Mouse (Mus musculus) lung, embryonic 14.5 days (tissue): ENCODE results near the gene Tshz2. TPM values are rescaled to one million over a fixed set of nuclear protein-coding genes. Genes with fewer than 3 reads are reported as not detected.
A peak's percentile ranks its signal among the peaks of the same experiment; 100 is the strongest.

Source experiments
- ATAC-seq: fragments of 200-750 bp; cut with Nextera tagmentation; 2 replicates; pipeline ENCODE4 v1.8.0; 2017; ENCODE audit warnings: mild to moderate bottlenecking, moderate TSS enrichment, moderate library complexity; ENCODE audit not compliant: insufficient read depth
- DNase-seq: peaks from one replicate; pipeline ENCODE4 v3.0.0-alpha.2; 2015
- H3K27ac ChIP-seq: fragments of 300-500 bp; sonication (generic); 2 replicates; pipeline ENCODE4 v1.5.1; 2014; ENCODE audit warnings: low read depth, mild to moderate bottlenecking, moderate library complexity
- H3K27me3 ChIP-seq: fragments of 300-500 bp; sonication (generic); 2 replicates; pipeline ENCODE4 v1.6.1; 2014; ENCODE audit warnings: low read length, control low read depth; ENCODE audit not compliant: insufficient read depth
- H3K36me3 ChIP-seq: fragments of 300-500 bp; sonication (generic); 2 replicates; pipeline ENCODE4 v1.6.1; 2014; ENCODE audit warnings: control low read depth; ENCODE audit not compliant: insufficient read depth
- H3K4me1 ChIP-seq: fragments of 300-500 bp; sonication (generic); 2 replicates; pipeline ENCODE4 v1.6.1; 2014; ENCODE audit warnings: antibody characterized with exemption, control low read depth; ENCODE audit not compliant: insufficient read depth
- H3K4me2 ChIP-seq: fragments of 300-500 bp; sonication (generic); 2 replicates; pipeline ENCODE4 v1.6.1; 2014; ENCODE audit warnings: mild to moderate bottlenecking
- H3K4me3 ChIP-seq: fragments of 300-500 bp; sonication (generic); 2 replicates; pipeline ENCODE4 v1.5.1; 2014; ENCODE audit warnings: low read depth, low read length
- H3K9ac ChIP-seq: fragments of 300-500 bp; sonication (generic); 2 replicates; pipeline ENCODE4 v1.6.1; 2014
- H3K9me3 ChIP-seq: fragments of 300-500 bp; sonication (generic); 2 replicates; pipeline ENCODE4 v1.6.1; 2016; ENCODE audit warnings: low read depth, low read length, control low read depth
- CTCF ChIP-seq: IDR thresholded peaks from 2 replicates; pipeline ENCODE4 v1.5.1; 2016; ENCODE audit warnings: antibody characterized with exemption, low read depth
- WGBS: fragments of 180-500 bp; shearing (Covaris S2); extraction: QIAGEN DNeasy Blood & Tissue Kit; methylation state at CpG from one replicate; pipeline ENCODE4 v1.1.7; 2014; 5-methylcytosine and 5-hydroxymethylcytosine counted together
- polyA plus RNA-seq: library from polyadenylated mRNA; unstranded; fragments of >200 nt; fragmentation: Nextera tagmentation; extraction: Ambion mirVana; gene quantifications from 2 replicates; pipeline ENCODE4 v1.2.1, GENCODE M21; 2014

The Tshz2 gene
- polyA plus RNA-seq, 1 experiment from 2014 or later, result 8.9 TPM

DNA sequence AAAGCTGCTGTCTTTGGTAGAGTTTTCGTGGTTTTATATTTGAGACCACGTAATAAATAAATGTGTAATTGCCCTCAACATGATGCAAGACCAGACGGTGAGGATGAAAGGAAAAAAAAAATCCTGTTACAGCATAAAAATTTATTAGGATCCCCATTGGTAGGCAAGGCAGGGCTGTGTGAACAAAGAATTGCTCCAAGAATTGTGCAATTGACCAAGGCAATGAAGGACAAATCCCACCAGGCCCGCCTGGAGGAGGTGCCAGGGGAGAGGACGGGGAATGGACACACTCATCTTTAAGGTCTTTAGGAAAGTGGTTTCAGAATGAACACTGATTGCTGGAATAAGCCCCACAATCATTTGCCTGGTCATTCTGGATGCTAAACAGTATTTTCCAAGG, 154.6 kb downstream of the Tshz2 start:
- Histone ChIP-seq H3K4me1 (peaks cover 37% of the 10 kb centered on the region), H3K27me3 (no peaks in the 10 kb centered on the region), H3K4me2 (no peak overlapping the region), H3K9ac (no peak overlapping the region), H3K27ac (peak overlapping the region; percentile 0; the same call in 1 of the 2 replicates), H3K9me3 (no peaks in the 10 kb centered on the region), H3K4me3 (no peak overlapping the region), H3K36me3 (no peaks in the 10 kb centered on the region)
- WGBS, result 22% methylated on average over 5 of the region's 5 CpGs
- no peak for TF ChIP-seq CTCF
- ATAC-seq, result no peak
- peak; percentile 50 for DNase-seq

DNA sequence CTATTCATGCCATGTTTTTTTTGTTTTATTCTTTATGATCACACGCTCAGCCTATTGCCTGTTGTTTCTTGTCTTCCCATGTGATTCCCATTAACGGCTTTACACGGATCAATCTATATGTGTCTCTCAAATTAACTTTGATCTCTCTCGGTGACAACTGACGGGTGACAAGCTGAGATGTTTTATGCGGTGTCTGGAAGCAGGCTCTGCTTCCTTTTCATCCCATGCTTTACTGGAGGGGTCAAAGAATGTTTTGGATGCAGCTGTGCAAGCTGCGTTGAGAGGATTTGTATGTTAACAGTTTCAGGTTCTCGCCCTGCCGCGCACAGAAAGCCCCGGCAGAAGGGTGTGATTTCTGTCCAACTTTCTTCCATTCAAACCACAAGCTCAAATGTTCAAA, 155.1 kb downstream of the Tshz2 start:
- Histone ChIP-seq H3K4me1 (peaks cover 34% of the 10 kb centered on the region), H3K27ac (peak overlapping the region; percentile 0; the same call in 1 of the 2 replicates), H3K9ac (no peak overlapping the region), H3K27me3 (no peaks in the 10 kb centered on the region), H3K9me3 (no peaks in the 10 kb centered on the region), H3K4me2 (no peak overlapping the region), H3K4me3 (no peak overlapping the region), H3K36me3 (no peaks in the 10 kb centered on the region)
- 36% methylated on average over 11 of the region's 11 CpGs for WGBS
- DNase-seq (peak; percentile 67), ATAC-seq (no peak)
- no peak for TF ChIP-seq CTCF

- ATAC-seq (peak; percentile 80), DNase-seq (peak; percentile 85)
- 0 out of 2 replicates have a peak overlapping the region, but pooled peaks have one; percentile 32 for H3K9ac ChIP-seq
- no peak for TF ChIP-seq CTCF
- H3K9me3 ChIP-seq, result no peaks in the 10 kb centered on the region
- H3K36me3 ChIP-seq, result no peaks in the 10 kb centered on the region
- 2% methylated on average over 12 of the region's 12 CpGs for WGBS
- H3K27me3 ChIP-seq, result no peaks in the 10 kb centered on the region
- peaks cover 28% of the 10 kb centered on the region for H3K4me1 ChIP-seq
- peak overlapping the region; percentile 9; the same call in 1 of the 2 replicates for H3K4me3 ChIP-seq
- peak overlapping the region; percentile 58; the same call in 1 of the 2 replicates for H3K27ac ChIP-seq
- peak overlapping the region; percentile 58 for H3K4me2 ChIP-seq
Measured at GRCm38 (mm10) chr2:169790439-169791131, 157.8 kb downstream of the Tshz2 start.

- Histone ChIP-seq H3K27ac (no peak overlapping the region), H3K9me3 (no peaks in the 10 kb centered on the region), H3K4me2 (no peak overlapping the region), H3K9ac (no peak overlapping the region), H3K4me1 (peaks cover 21% of the 10 kb centered on the region), H3K36me3 (no peaks in the 10 kb centered on the region), H3K4me3 (no peak overlapping the region), H3K27me3 (no peaks in the 10 kb centered on the region)
- DNase-seq (peak; percentile 25), ATAC-seq (no peak)
- no peak for TF ChIP-seq CTCF
- 29% methylated on average over 3 of the region's 3 CpGs for WGBS
Measured at GRCm38 (mm10) chr2:169792706-169793105, 159.9 kb downstream of the Tshz2 start.

- no peaks in the 10 kb centered on the region for H3K27me3 ChIP-seq
- 80% methylated on average over 6 of the region's 6 CpGs for WGBS
- ATAC-seq, result no peak
Measured at GRCm38 (mm10) chr2:169802241-169802640, 169.4 kb downstream of the Tshz2 start.

GRCm38 (mm10) chr2:169804380-169804779, 171.6 kb downstream of the Tshz2 start:
- H3K9me3 ChIP-seq, result no peaks in the 10 kb centered on the region
- no peak overlapping the region for H3K27ac ChIP-seq
- no peak for ATAC-seq
- no peak overlapping the region for H3K4me3 ChIP-seq
- no peak for DNase-seq
- no peaks in the 10 kb centered on the region for H3K4me1 ChIP-seq
- WGBS, result 59% methylated on average over 5 of the region's 5 CpGs
- no peak for TF ChIP-seq CTCF
- H3K36me3 ChIP-seq, result no peaks in the 10 kb centered on the region
- H3K4me2 ChIP-seq, result no peak overlapping the region
- H3K27me3 ChIP-seq, result no peaks in the 10 kb centered on the region
- H3K9ac ChIP-seq, result no peak overlapping the region

More at GRCm38 (mm10) chr2:169802241-169802640, 169.4 kb downstream of the Tshz2 start:
- Histone ChIP-seq H3K9me3 (no peaks in the 10 kb centered on the region), H3K4me3 (no peak overlapping the region), H3K9ac (no peak overlapping the region), H3K36me3 (no peaks in the 10 kb centered on the region), H3K4me1 (no peaks in the 10 kb centered on the region), H3K27ac (no peak overlapping the region), H3K4me2 (no peak overlapping the region)
- no peak for DNase-seq
- TF ChIP-seq CTCF, result no peak

DNA sequence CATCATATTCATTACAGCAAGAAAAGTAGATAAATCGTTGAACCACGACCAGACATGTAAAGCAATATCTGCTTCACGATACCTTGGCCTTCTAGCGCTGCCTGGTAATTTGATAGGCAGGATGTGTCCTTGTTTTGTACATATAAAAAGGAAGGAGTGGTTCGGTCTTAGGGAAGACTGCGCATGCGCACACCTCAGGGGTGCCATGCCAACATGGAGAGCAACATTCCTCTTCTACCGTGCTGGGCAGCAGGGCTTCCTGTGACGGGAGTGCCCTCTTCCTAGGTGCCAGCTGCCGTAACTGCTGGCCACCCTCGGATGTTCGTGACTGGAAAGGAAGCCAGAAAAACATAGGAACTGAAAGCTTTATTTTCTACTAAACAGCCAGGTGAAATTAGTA, 172.7 kb downstream of the Tshz2 start:
- DNase-seq, result no peak
- Histone ChIP-seq H3K4me1 (no peaks in the 10 kb centered on the region), H3K9ac (no peak overlapping the region), H3K4me3 (no peak overlapping the region), H3K27me3 (no peaks in the 10 kb centered on the region), H3K9me3 (no peaks in the 10 kb centered on the region), H3K36me3 (no peaks in the 10 kb centered on the region), H3K27ac (no peak overlapping the region), H3K4me2 (no peak overlapping the region)
- WGBS, result 83% methylated on average over 12 of the region's 12 CpGs
- no peak for TF ChIP-seq CTCF
- ATAC-seq, result no peak
